Mouse (Mus musculus): ENCODE data around the gene Adgrd1.

Gene Adgrd1

DNA sequence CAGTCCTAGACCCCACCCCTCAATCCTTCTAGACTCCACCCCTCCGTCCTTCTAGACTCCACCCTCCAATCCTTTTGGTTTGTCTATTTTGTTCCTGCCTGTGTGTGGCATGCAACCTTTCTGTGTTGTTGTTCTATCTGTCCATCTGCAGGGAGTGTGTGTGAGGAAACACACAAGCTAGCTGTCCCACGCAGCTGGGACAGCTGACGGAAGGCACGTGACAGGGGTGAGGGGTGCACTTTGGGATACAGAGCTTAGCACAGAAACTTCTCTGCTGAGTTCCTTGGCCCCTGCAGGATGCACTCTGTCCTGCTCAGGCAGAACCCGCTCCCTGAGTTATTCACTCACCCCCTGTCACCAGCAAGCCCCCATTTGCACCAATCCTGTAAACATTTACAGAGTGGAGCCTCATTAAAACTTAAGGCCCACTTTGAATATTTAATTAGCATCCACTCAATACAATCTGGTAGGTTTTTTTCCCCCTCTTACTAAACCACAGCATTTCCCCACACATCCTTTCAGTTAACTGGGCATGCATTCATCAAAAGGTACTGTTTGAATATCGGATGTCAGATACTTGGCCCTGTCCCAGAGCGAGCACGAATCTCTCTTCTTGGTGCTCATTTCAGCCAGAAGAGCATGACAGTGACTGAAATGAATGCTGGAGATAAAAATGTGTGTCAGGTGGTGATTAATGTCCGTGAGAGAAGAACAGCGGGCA lies 4.0 kb upstream of the Adgrd1 start:
- in situ Hi-C loops (cut with MboI, MseI): no loop called here

DNA sequence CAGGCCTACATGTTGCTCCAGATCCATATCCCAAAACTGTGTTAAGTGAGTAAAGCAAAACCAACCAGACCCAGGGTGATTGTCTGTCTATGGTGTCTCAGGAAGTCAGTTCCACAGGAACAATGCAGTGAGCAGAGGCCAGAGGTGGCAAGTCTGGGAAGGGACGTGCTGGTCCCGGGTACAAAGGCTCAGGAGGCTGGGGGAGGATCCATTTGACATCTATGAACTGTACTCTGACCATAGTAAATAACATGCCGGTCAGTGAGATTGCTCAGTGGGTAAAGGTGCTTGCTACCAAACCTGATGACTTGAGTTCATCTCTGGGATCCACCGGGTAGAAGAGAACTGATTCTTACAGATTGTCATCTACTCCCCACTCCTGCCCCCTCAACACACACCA lies 3.4 kb upstream of the Adgrd1 start:
- in situ Hi-C loops (cut with MboI, MseI): no loop called here

DNA sequence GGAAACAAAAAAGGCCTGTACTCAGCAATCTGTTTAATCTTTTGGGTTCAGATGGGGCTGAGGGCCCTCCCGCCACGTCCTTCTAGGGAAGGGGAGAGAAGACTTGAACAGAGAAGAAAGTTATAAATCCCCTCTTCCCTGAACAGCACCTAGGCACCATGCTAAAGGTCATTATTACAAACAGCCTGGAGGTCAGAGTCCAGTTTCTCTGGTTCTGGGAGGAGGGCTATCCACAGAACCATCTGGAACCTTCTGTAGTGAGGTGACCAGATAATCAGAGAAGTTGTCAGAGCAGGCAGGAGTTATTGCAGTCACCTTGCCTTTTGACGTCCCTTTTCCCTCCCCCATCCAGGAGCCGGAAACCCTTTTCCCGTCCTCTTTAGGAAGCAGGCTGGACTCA lies 2.3 kb upstream of the Adgrd1 start:
- in situ Hi-C loops (cut with MboI, MseI): no loop called here

- in situ Hi-C loops (cut with MboI, MseI): no loop called here
These were observed 7.5 kb downstream of the Adgrd1 start for GRCm38 (mm10) chr5:129104043-129104442.

GRCm38 (mm10) chr5:129111729-129112128 lies 15.2 kb downstream of the Adgrd1 start:
- in situ Hi-C loops (cut with MboI, MseI): no loop called here

- in situ Hi-C loops (cut with MboI, MseI): no loop called here
These were observed 17.4 kb downstream of the Adgrd1 start for GRCm38 (mm10) chr5:129113741-129114476.

DNA sequence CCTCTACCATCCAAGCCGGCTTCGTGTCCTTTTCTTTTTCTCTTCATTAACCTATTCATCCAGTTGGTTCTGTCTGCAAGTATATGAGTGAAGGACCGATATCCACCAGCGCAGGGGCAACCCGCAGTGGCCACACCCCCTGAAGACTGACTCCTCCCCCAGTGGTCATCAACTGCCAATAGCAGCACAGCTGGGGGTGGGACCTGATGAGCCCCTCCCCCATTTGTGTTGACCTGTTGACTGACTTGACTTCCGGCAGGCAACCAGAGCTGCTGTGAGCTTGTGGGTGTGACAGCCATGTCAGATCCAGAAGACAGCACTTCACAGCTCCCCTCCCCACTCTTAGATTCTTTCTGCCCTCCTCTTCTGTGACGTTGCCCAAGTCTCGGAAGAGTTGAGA lies 19.7 kb downstream of the Adgrd1 start:
- in situ Hi-C loops (cut with MboI, MseI): no loop called here

DNA sequence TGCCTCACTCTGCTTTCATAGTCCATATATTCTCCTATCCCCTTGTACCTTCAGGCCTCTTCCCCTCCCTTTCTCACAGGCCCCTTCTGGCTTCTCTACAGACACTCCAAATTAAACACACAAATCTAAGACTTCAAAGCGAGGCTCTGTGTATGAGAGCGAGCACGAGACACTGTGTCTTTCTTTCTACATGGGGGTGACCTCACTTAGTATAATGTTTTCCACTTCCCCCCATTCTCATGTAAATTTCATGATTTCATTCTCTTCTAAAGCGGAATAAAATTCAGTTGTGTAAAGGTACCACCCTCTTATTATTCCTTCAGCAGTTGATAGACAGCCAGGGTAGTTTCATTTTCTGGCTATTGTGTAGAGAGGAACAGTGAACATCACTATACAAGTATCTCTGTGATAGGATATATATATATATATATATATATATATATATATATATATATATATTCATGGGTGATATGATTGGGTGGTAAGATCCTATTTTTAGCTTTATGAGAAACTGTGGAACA lies 21.1 kb downstream of the Adgrd1 start:
- in situ Hi-C loops (cut with MboI, MseI): no loop called here

DNA sequence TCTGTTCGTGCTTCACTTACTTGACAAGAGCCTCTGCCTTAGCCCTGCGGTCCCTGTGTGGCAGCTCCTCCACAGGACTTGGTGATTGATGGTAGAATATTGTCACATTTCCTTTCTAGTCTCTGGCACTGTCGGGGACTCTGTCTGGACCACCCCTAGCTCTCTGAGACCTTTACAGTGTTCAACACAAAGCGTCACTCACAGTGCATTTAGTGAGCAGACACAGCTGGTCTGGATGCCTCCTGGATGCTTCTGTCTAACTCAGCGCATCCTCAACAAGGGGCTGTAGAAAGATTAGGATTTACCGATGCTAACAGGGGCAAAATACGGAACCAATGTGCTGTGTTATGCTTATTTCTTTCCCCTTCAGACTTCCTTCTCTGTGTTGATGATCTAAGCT lies 22.0 kb downstream of the Adgrd1 start:
- in situ Hi-C loops (cut with MboI, MseI): no loop called here

DNA sequence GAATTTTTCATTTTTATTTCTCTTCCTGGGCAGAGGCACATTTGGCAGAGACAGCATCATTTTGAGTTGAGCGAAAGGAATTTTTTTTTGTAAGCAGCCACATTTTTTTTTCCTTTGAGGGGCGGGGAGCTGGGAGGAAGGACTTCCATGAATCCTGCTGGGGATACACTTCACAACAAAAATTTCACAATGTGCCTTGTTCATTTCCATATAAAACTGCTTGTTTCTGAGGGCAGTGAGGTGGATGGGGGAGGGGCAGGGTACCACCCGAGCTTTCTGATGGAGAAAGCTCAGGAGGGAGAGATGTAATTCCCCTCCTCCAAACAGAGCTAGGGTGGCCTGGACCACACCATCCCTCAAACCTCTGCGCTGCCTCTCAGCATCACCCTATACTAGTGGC lies 22.6 kb downstream of the Adgrd1 start:
- in situ Hi-C loops (cut with MboI, MseI): no loop called here

DNA sequence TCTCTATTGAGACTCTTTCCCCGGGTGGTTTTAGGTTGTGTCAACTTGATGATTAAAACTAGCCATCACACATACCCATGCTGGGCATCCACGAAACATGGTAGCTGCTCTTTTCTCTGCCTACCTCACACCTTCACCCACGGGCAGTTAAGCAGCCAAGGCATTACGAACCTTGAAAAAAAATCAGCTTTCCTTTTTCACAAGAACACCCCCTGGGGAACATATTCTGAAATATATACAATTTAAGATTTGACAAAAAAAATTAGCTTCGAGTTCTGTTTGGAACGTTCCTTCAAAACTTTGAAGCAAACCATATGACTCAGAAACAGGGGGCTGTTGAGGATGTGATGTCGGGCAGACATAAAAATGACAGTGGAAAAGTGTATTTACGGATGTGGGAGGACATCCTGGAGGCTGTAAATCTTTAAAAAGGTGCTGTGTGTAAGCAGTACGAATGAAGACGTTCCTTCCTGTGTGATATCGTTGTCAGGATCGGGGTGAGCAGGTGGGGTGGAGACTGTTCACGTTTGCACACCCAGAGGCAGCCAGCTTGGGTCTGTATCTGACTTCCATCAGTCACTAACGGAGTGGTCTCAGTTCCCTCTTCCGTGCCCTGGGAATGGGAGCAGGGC lies 25.2 kb downstream of the Adgrd1 start:
- in situ Hi-C loops (cut with MboI, MseI): loop anchor here (10.0 kb wide), 1 partner anchor 1813 kb away; no protein-coding TSS in a partner anchor

- in situ Hi-C loops (cut with MboI, MseI): loop anchor here (10.0 kb wide), 1 partner anchor 1812 kb away; no protein-coding TSS in a partner anchor
These were observed 25.9 kb downstream of the Adgrd1 start for GRCm38 (mm10) chr5:129122491-129122890.

- in situ Hi-C loops (cut with MboI, MseI): loop anchor here (10.0 kb wide), 1 partner anchor 1811 kb away; no protein-coding TSS in a partner anchor
These were observed 27.7 kb downstream of the Adgrd1 start for GRCm38 (mm10) chr5:129124070-129124828.

DNA sequence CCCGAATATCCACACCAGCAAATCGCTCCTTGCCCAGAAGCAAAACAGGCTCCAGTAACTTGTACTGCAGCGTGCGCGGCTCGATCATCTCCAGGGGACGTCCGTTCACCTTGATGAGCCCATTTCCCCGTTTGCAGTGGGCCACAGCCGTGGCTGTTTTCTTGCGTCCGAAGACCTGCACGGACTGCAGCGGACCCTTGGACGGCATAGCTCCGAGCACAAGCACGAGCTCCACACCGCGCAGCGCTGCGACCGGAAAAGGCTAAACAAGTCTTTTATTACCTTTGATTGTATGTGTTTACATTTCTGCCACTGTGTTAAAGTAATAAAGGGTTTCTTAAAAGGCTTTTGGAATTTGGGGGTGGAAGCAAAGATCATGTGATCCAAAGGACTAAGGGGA lies 31.8 kb downstream of the Adgrd1 start:
- in situ Hi-C loops (cut with MboI, MseI): loop anchor here (10.0 kb wide), 1 partner anchor 1806 kb away; no protein-coding TSS in a partner anchor

DNA sequence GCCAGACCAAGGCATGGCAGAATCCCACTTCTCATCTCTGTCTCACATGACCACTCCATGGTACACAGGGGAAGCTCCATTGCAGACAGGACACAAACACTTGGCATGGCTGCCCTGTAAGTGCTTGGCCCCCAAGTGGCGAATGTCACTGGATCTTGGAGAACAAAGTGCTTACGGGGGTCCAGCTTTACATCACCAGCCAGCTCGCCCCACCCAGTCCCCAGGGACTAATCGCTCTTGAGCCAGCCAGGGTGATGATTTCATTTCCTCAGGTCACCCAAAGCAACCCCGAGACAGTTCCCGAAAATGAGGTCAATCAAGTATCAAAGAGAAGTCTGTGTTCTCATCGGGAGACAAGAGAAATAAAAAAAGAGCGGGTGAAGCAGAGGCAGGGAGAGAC lies 33.8 kb downstream of the Adgrd1 start:
- in situ Hi-C loops (cut with MboI, MseI): no loop called here

- in situ Hi-C loops (cut with MboI, MseI): no loop called here
These were observed 40.9 kb downstream of the Adgrd1 start for GRCm38 (mm10) chr5:129137405-129137804.

DNA sequence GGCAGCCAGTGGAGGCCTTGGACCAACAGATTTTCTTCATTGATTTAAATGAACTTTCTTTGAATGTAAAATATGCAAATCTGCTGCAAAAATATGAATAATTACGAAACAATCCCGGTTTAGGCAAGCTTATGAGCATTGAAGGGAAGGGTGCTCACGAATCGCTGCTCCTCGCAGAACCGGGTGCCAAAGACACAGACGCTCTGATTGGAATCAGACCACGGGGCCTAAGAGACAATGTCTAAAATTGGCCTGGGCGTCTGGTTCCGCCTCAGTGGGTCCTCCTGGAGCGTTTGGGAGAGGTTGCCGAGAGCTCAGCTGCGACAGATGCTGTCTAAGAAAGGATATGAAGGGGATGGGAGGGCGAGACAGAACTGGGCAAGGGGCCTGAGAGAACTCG lies 42.0 kb downstream of the Adgrd1 start:
- in situ Hi-C loops (cut with MboI, MseI): no loop called here

GRCm38 (mm10) chr5:129142801-129143200 lies 46.3 kb downstream of the Adgrd1 start:
- in situ Hi-C loops (cut with MboI, MseI): no loop called here

GRCm38 (mm10) chr5:129145307-129145935 lies 48.9 kb downstream of the Adgrd1 start:
- in situ Hi-C loops (cut with MboI, MseI): no loop called here

- in situ Hi-C loops (cut with MboI, MseI): no loop called here
These were observed 50.5 kb downstream of the Adgrd1 start for GRCm38 (mm10) chr5:129146892-129147509.

DNA sequence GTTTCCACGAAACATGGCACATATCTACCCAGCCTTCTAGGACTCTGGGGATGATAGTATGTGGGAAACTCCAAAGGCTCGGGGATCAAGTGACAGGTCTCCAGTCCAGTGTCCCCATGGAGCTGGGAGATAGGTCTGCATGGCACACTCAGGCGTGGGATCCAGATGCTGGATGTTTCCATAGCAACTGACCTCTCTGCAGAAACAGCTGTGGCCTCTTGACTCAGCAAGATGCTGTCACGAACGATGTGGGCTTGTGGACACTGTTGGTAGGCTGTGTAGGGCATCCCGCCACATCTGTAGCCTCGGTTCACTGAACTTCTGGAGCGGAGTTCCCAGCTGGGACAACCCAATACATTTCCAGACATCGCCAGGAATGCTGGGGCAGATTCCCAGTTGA lies 51.9 kb downstream of the Adgrd1 start:
- in situ Hi-C loops (cut with MboI, MseI): no loop called here

Measured in T-helper 1 cell (primary cell).